Mouse (Mus musculus): ENCODE measurements around the gene Dennd1c. TPM values are rescaled to one million over a fixed set of nuclear protein-coding genes. Genes with fewer than 3 reads are reported as not detected.
A peak's percentile ranks its signal among the peaks of the same experiment; 100 is the strongest.

Gene Dennd1c
- total RNA-seq, 1 experiment: 0.45 TPM

- DNase-seq (ENCODE audit: low read depth, low spot score): peak; percentile 70
- in situ Hi-C loops (cut with MboI; ENCODE audit: low sequenced_read_pairs in 2 of 2, unreplicated experiment in 2 of 2): loop anchor here in 1 of 2 experiments (10.0 kb wide), 1 partner anchor 235 kb away; no protein-coding TSS in a partner anchor
- TF ChIP-seq HCFC1 (IDR thresholded peaks at IDR 0.05; ENCODE audit: borderline replicate concordance, insufficient read depth, low read length) (no peak), MAFK (IDR thresholded peaks at IDR 0.05; ENCODE audit: insufficient read depth, low read depth, low read length) (no peak), CHD2 (IDR thresholded peaks at IDR 0.05; ENCODE audit: low read depth, low read length) (no peak), ZC3H11A (IDR thresholded peaks at IDR 0.05; ENCODE audit: borderline replicate concordance, low read depth, low read length) (no peak), ZNF384 (IDR thresholded peaks at IDR 0.05; ENCODE audit: low read depth, low read length) (no peak)
- H3K36me3 ChIP-seq (ENCODE audit: control insufficient read depth, insufficient read depth, low read length, poor library complexity, severe bottlenecking): no peaks in the 10 kb centered on the region; the same call in 1 of the 2 replicates
- H3K9me3 ChIP-seq (ENCODE audit: control insufficient read depth, insufficient read depth, low read depth, low read length): no peaks in the 10 kb centered on the region
- peaks cover 2 to 25% of the 10 kb centered on the region in 2 experiments; a peak in 2 of 4 replicates for H3K4me1 ChIP-seq (ENCODE audit: control insufficient read depth in 2 of 2, insufficient read depth in 2 of 2, low read length in 2 of 2, poor library complexity in 1 of 2)
- H3K9ac ChIP-seq (ENCODE audit: insufficient read depth, low read depth, low read length, poor library complexity, severe bottlenecking): no peak overlapping the region
- H3K27ac ChIP-seq (ENCODE audit: insufficient read depth, low read depth, low read length, poor library complexity, severe bottlenecking): no peak overlapping the region
- peak overlapping the region; percentile 43 to 75 for H3K4me3 ChIP-seq (ENCODE audit: insufficient read depth in 1 of 2, low read depth in 1 of 2, low read length in 2 of 2, poor library complexity in 1 of 2, severe bottlenecking in 1 of 2)
Measured at GRCm38 (mm10) chr17:57099629-57100325, 21.5 kb upstream of the Dennd1c start.

- TF ChIP-seq HCFC1 (IDR thresholded peaks at IDR 0.05; ENCODE audit: borderline replicate concordance, insufficient read depth, low read length) (no peak), CHD2 (IDR thresholded peaks at IDR 0.05; ENCODE audit: low read depth, low read length) (no peak), ZC3H11A (IDR thresholded peaks at IDR 0.05; ENCODE audit: borderline replicate concordance, low read depth, low read length) (no peak), MAFK (IDR thresholded peaks at IDR 0.05; ENCODE audit: insufficient read depth, low read depth, low read length) (no peak), ZNF384 (IDR thresholded peaks at IDR 0.05; ENCODE audit: low read depth, low read length) (no peak)
- Histone ChIP-seq H3K36me3 (ENCODE audit: control insufficient read depth, insufficient read depth, low read length, poor library complexity, severe bottlenecking) (no peaks in the 10 kb centered on the region; the same call in 1 of the 2 replicates), H3K9ac (ENCODE audit: insufficient read depth, low read depth, low read length, poor library complexity, severe bottlenecking) (no peak overlapping the region), H3K4me1 (ENCODE audit: control insufficient read depth in 2 of 2, insufficient read depth in 2 of 2, low read length in 2 of 2, poor library complexity in 1 of 2) (peaks cover 2 to 19% of the 10 kb centered on the region in 2 experiments; a peak in 2 of 4 replicates), H3K9me3 (ENCODE audit: control insufficient read depth, insufficient read depth, low read depth, low read length) (no peaks in the 10 kb centered on the region), H3K27ac (ENCODE audit: insufficient read depth, low read depth, low read length, poor library complexity, severe bottlenecking) (no peak overlapping the region), H3K4me3 (ENCODE audit: insufficient read depth in 1 of 2, low read depth in 1 of 2, low read length in 2 of 2, poor library complexity in 1 of 2, severe bottlenecking in 1 of 2) (no peak overlapping the region)
- in situ Hi-C loops (cut with MboI; ENCODE audit: low sequenced_read_pairs in 2 of 2, unreplicated experiment in 2 of 2): loop anchor here in 1 of 2 experiments (10.0 kb wide), 1 partner anchor 236 kb away; no protein-coding TSS in a partner anchor
- no peak for DNase-seq (ENCODE audit: low read depth, low spot score)
Measured at GRCm38 (mm10) chr17:57098321-57098720, 20.0 kb upstream of the Dennd1c start.

- in situ Hi-C loops (cut with MboI; ENCODE audit: low sequenced_read_pairs in 2 of 2, unreplicated experiment in 2 of 2): loop anchor here in 1 of 2 experiments (10.0 kb wide), 1 partner anchor 238 kb away; no protein-coding TSS in a partner anchor
- DNase-seq (ENCODE audit: low read depth, low spot score): peak; percentile 63
- H3K4me3 ChIP-seq (ENCODE audit: insufficient read depth in 1 of 2, low read depth in 1 of 2, low read length in 2 of 2, poor library complexity in 1 of 2, severe bottlenecking in 1 of 2): peak overlapping the region; percentile 34 to 57; a peak in 2 of 4 replicates
- H3K36me3 ChIP-seq (ENCODE audit: control insufficient read depth, insufficient read depth, low read length, poor library complexity, severe bottlenecking): no peaks in the 10 kb centered on the region; the same call in 1 of the 2 replicates
- peaks cover 2 to 19% of the 10 kb centered on the region in 2 experiments; a peak in 2 of 4 replicates for H3K4me1 ChIP-seq (ENCODE audit: control insufficient read depth in 2 of 2, insufficient read depth in 2 of 2, low read length in 2 of 2, poor library complexity in 1 of 2)
- H3K9me3 ChIP-seq (ENCODE audit: control insufficient read depth, insufficient read depth, low read depth, low read length): no peaks in the 10 kb centered on the region
- no peak overlapping the region for H3K9ac ChIP-seq (ENCODE audit: insufficient read depth, low read depth, low read length, poor library complexity, severe bottlenecking)
- no peak overlapping the region; the same call in 1 of the 2 replicates for H3K27ac ChIP-seq (ENCODE audit: insufficient read depth, low read depth, low read length, poor library complexity, severe bottlenecking)
- TF ChIP-seq ZC3H11A (IDR thresholded peaks at IDR 0.05; ENCODE audit: borderline replicate concordance, low read depth, low read length): peak; percentile 58; the same call in 1 of the 2 replicates
- TF ChIP-seq HCFC1 (IDR thresholded peaks at IDR 0.05; ENCODE audit: borderline replicate concordance, insufficient read depth, low read length): no peak
- no peak for TF ChIP-seq MAFK (IDR thresholded peaks at IDR 0.05; ENCODE audit: insufficient read depth, low read depth, low read length)
- no peak for TF ChIP-seq CHD2 (IDR thresholded peaks at IDR 0.05; ENCODE audit: low read depth, low read length)
- no peak for TF ChIP-seq ZNF384 (IDR thresholded peaks at IDR 0.05; ENCODE audit: low read depth, low read length)
Measured at GRCm38 (mm10) chr17:57096623-57096920, 18.3 kb upstream of the Dennd1c start.

GRCm38 (mm10) chr17:57095855-57096622 lies 17.7 kb upstream of the Dennd1c start:
- DNase-seq (ENCODE audit: low read depth, low spot score): peak; percentile 93
- Histone ChIP-seq H3K36me3 (ENCODE audit: control insufficient read depth, insufficient read depth, low read length, poor library complexity, severe bottlenecking) (no peaks in the 10 kb centered on the region; the same call in 1 of the 2 replicates), H3K4me1 (ENCODE audit: control insufficient read depth in 2 of 2, insufficient read depth in 2 of 2, low read length in 2 of 2, poor library complexity in 1 of 2) (peaks cover 2 to 19% of the 10 kb centered on the region in 2 experiments; a peak in 2 of 4 replicates), H3K4me3 (ENCODE audit: insufficient read depth in 1 of 2, low read depth in 1 of 2, low read length in 2 of 2, poor library complexity in 1 of 2, severe bottlenecking in 1 of 2) (peak overlapping the region; percentile 41 to 57; a peak in 3 of 4 replicates), H3K27ac (ENCODE audit: insufficient read depth, low read depth, low read length, poor library complexity, severe bottlenecking) (no peak overlapping the region; the same call in 1 of the 2 replicates), H3K9ac (ENCODE audit: insufficient read depth, low read depth, low read length, poor library complexity, severe bottlenecking) (no peak overlapping the region), H3K9me3 (ENCODE audit: control insufficient read depth, insufficient read depth, low read depth, low read length) (no peaks in the 10 kb centered on the region)
- in situ Hi-C loops (cut with MboI; ENCODE audit: low sequenced_read_pairs in 2 of 2, unreplicated experiment in 2 of 2): loop anchor here in 1 of 2 experiments (10.0 kb wide), 1 partner anchor 239 kb away; no protein-coding TSS in a partner anchor
- no peak for TF ChIP-seq MAFK (IDR thresholded peaks at IDR 0.05; ENCODE audit: insufficient read depth, low read depth, low read length)
- TF ChIP-seq ZC3H11A (IDR thresholded peaks at IDR 0.05; ENCODE audit: borderline replicate concordance, low read depth, low read length): no peak
- TF ChIP-seq CHD2 (IDR thresholded peaks at IDR 0.05; ENCODE audit: low read depth, low read length): no peak
- no peak for TF ChIP-seq HCFC1 (IDR thresholded peaks at IDR 0.05; ENCODE audit: borderline replicate concordance, insufficient read depth, low read length)
- TF ChIP-seq ZNF384 (IDR thresholded peaks at IDR 0.05; ENCODE audit: low read depth, low read length): no peak

Measured in ES-E14 (cell line).